Mouse (Mus musculus) lung, postnatal 25 days (tissue): Measurements from ENCODE around the gene Cks2.
"Not testable (repeated sequence)": the region's sequence is repeated elsewhere in the genome, so short reads cannot be mapped to it uniquely, and the experiment has no call there.

Experiments
- DNase-seq: peaks from one replicate; pipeline ENCODE4 v3.0.0; 2022; ENCODE audit warnings: low spot score

The Cks2 gene

GRCm38 (mm10) chr13:51644829-51645789, at the start of gene Cks2:
TSS of gene Cks2 (plus strand) at chr13:51645232.
- DNase-seq, result peak; percentile 99

GRCm38 (mm10) chr13:51595404-51595803, 49.6 kb upstream of the Cks2 start:
- no peak for DNase-seq

- no peak for DNase-seq
These were observed 47.0 kb upstream of the Cks2 start for GRCm38 (mm10) chr13:51598063-51598462.

- no peak for DNase-seq
These were observed 44.9 kb upstream of the Cks2 start for GRCm38 (mm10) chr13:51600169-51600568.

- DNase-seq, result no peak
These were observed 42.3 kb upstream of the Cks2 start for GRCm38 (mm10) chr13:51602764-51603163.

GRCm38 (mm10) chr13:51603221-51603893, 41.7 kb upstream of the Cks2 start:
- no peak for DNase-seq

- no peak for DNase-seq
These were observed 41.2 kb upstream of the Cks2 start for GRCm38 (mm10) chr13:51603894-51604244.

GRCm38 (mm10) chr13:51609231-51609630, 35.8 kb upstream of the Cks2 start:
- no peak for DNase-seq

- no peak for DNase-seq
These were observed 34.0 kb upstream of the Cks2 start for GRCm38 (mm10) chr13:51611060-51611459.

GRCm38 (mm10) chr13:51611500-51611899, 33.5 kb upstream of the Cks2 start:
- DNase-seq, result no peak

GRCm38 (mm10) chr13:51615815-51616214, 29.2 kb upstream of the Cks2 start:
- DNase-seq, result no peak

GRCm38 (mm10) chr13:51616417-51617044, 28.5 kb upstream of the Cks2 start:
- DNase-seq, result no peak

GRCm38 (mm10) chr13:51617306-51617705, 27.7 kb upstream of the Cks2 start:
- DNase-seq, result no peak

GRCm38 (mm10) chr13:51617861-51618260, 27.2 kb upstream of the Cks2 start:
- peak; percentile 41 for DNase-seq

- DNase-seq, result no peak
These were observed 26.4 kb upstream of the Cks2 start for GRCm38 (mm10) chr13:51618602-51619001.

- no peak for DNase-seq
These were observed 22.4 kb upstream of the Cks2 start for GRCm38 (mm10) chr13:51622626-51623025.

- DNase-seq, result no peak
These were observed 21.4 kb upstream of the Cks2 start for GRCm38 (mm10) chr13:51623678-51624077.

- DNase-seq, result no peak
These were observed 16.7 kb upstream of the Cks2 start for GRCm38 (mm10) chr13:51628273-51628848.

- no peak for DNase-seq
These were observed 13.6 kb upstream of the Cks2 start for GRCm38 (mm10) chr13:51631354-51631992.

GRCm38 (mm10) chr13:51632560-51633218, 12.3 kb upstream of the Cks2 start:
- DNase-seq, result no peak

- DNase-seq, result not testable (repeated sequence)
These were observed 9.6 kb upstream of the Cks2 start for GRCm38 (mm10) chr13:51635384-51635783.
